Mouse (Mus musculus): ENCODE results near the gene Taok3.
A peak's percentile ranks its signal among the peaks of the same experiment; 100 is the strongest.

Taok3 gene

GRCm38 (mm10) chr5:117178486-117178885 is 58.6 kb downstream of the Taok3 start:
- DNase-seq (ENCODE audit: low read depth, low spot score): no peak

GRCm38 (mm10) chr5:117181921-117182320 is 62.0 kb downstream of the Taok3 start:
- no peak for DNase-seq (ENCODE audit: low read depth, low spot score)

- DNase-seq (ENCODE audit: low read depth, low spot score): peak; percentile 7
Observed at GRCm38 (mm10) chr5:117182411-117182810, 62.5 kb downstream of the Taok3 start.

- DNase-seq (ENCODE audit: low read depth, low spot score): peak; percentile 17
Observed at GRCm38 (mm10) chr5:117184832-117185231, 64.9 kb downstream of the Taok3 start.

- DNase-seq (ENCODE audit: low read depth, low spot score): peak; percentile 58
Observed at GRCm38 (mm10) chr5:117185673-117186072, 65.7 kb downstream of the Taok3 start.

- no peak for DNase-seq (ENCODE audit: low read depth, low spot score)
Observed at GRCm38 (mm10) chr5:117192061-117192460, 72.1 kb downstream of the Taok3 start.

- no peak for DNase-seq (ENCODE audit: low read depth, low spot score)
Observed at GRCm38 (mm10) chr5:117193748-117194147, 73.8 kb downstream of the Taok3 start.

- no peak for DNase-seq (ENCODE audit: low read depth, low spot score)
Observed at GRCm38 (mm10) chr5:117194672-117195071, 74.7 kb downstream of the Taok3 start.

GRCm38 (mm10) chr5:117196551-117196950 is 76.6 kb downstream of the Taok3 start:
- DNase-seq (ENCODE audit: low read depth, low spot score): no peak

- DNase-seq (ENCODE audit: low read depth, low spot score): peak; percentile 36
Observed at GRCm38 (mm10) chr5:117198390-117198789, 78.5 kb downstream of the Taok3 start.

GRCm38 (mm10) chr5:117207286-117207685 is 87.4 kb downstream of the Taok3 start:
- no peak for DNase-seq (ENCODE audit: low read depth, low spot score)

- DNase-seq (ENCODE audit: low read depth, low spot score): no peak
Observed at GRCm38 (mm10) chr5:117214016-117214415, 94.1 kb downstream of the Taok3 start.

GRCm38 (mm10) chr5:117231059-117231458 is 111.1 kb downstream of the Taok3 start:
- DNase-seq (ENCODE audit: low read depth, low spot score): no peak

- no peak for DNase-seq (ENCODE audit: low read depth, low spot score)
Observed at GRCm38 (mm10) chr5:117236540-117236939, 116.6 kb downstream of the Taok3 start.

GRCm38 (mm10) chr5:117239106-117239505 is 119.2 kb downstream of the Taok3 start:
- DNase-seq (ENCODE audit: low read depth, low spot score): no peak

GRCm38 (mm10) chr5:117240321-117240731 is 120.4 kb downstream of the Taok3 start:
- no peak for DNase-seq (ENCODE audit: low read depth, low spot score)

GRCm38 (mm10) chr5:117240761-117241322 is 120.9 kb downstream of the Taok3 start:
- DNase-seq (ENCODE audit: low read depth, low spot score): no peak

GRCm38 (mm10) chr5:117241935-117242531 is 122.1 kb downstream of the Taok3 start:
- DNase-seq (ENCODE audit: low read depth, low spot score): no peak

GRCm38 (mm10) chr5:117242671-117243478 is 122.9 kb downstream of the Taok3 start:
- DNase-seq (ENCODE audit: low read depth, low spot score): no peak

- DNase-seq (ENCODE audit: low read depth, low spot score): no peak
Observed at GRCm38 (mm10) chr5:117245170-117245569, 125.2 kb downstream of the Taok3 start.

- no peak for DNase-seq (ENCODE audit: low read depth, low spot score)
Observed at GRCm38 (mm10) chr5:117248351-117248750, 128.4 kb downstream of the Taok3 start.

GRCm38 (mm10) chr5:117250796-117251195 is 130.9 kb downstream of the Taok3 start:
- no peak for DNase-seq (ENCODE audit: low read depth, low spot score)

GRCm38 (mm10) chr5:117251763-117252162 is 131.8 kb downstream of the Taok3 start:
- DNase-seq (ENCODE audit: low read depth, low spot score): no peak

Data from CD4-positive, CD25-positive, alpha-beta regulatory T cell, adult 2 months (primary cell).